Mouse (Mus musculus) liver, embryonic 11.5 days (tissue): ENCODE measurements around the gene Strip2. TPM values are rescaled to one million over a fixed set of nuclear protein-coding genes. Genes with fewer than 3 reads are reported as not detected.

ENCODE experiments used
- ATAC-seq: fragments of 200-750 bp; cut with Nextera tagmentation; replicated peaks from 2 replicates; pipeline ENCODE4 v1.8.0; 2017; ENCODE audit warnings: moderate number of reproducible peaks, mild to moderate bottlenecking, moderate TSS enrichment, moderate library complexity; ENCODE audit not compliant: low FRiP score
- DNase-seq: peaks from one replicate; pipeline ENCODE4 v3.0.0-alpha.2; 2017; ENCODE audit warnings: low spot score
- H3K27ac ChIP-seq: fragments of 300-500 bp; sonication (generic); 2 replicates; pipeline ENCODE4 v1.5.1; 2014; ENCODE audit warnings: mild to moderate bottlenecking, low read depth, low read length, control low read depth
- H3K27me3 ChIP-seq: fragments of 300-500 bp; sonication (generic); replicated peaks from 2 replicates; pipeline ENCODE4 v1.6.1; 2014; ENCODE audit warnings: low read length, mixed read lengths; ENCODE audit not compliant: control insufficient read depth, insufficient read depth
- H3K36me3 ChIP-seq: fragments of 300-500 bp; sonication (generic); 2 replicates; pipeline ENCODE4 v1.6.1; 2014; ENCODE audit warnings: mild to moderate bottlenecking, low read length, moderate library complexity, mixed read lengths; ENCODE audit not compliant: control insufficient read depth, insufficient read depth
- H3K4me1 ChIP-seq: fragments of 300-500 bp; sonication (generic); replicated peaks from 2 replicates; pipeline ENCODE4 v1.6.1; 2014; ENCODE audit warnings: low read length, mixed read lengths; ENCODE audit not compliant: control insufficient read depth, insufficient read depth
- H3K4me2 ChIP-seq: fragments of 300-500 bp; sonication (generic); 2 replicates; pipeline ENCODE4 v1.6.1; 2014; ENCODE audit warnings: mild to moderate bottlenecking, control low read depth, moderate library complexity
- H3K4me3 ChIP-seq: fragments of 300-500 bp; sonication (generic); 2 replicates; pipeline ENCODE4 v1.5.1; 2014; ENCODE audit warnings: low read depth, low read length, control low read depth
- H3K9ac ChIP-seq: fragments of 300-500 bp; sonication (generic); 2 replicates; pipeline ENCODE4 v1.6.1; 2014; ENCODE audit warnings: low read depth, low read length, control low read depth
- H3K9me3 ChIP-seq: fragments of 300-500 bp; sonication (generic); 2 replicates; pipeline ENCODE4 v1.6.1; 2016; ENCODE audit warnings: low read length, inconsistent platforms, mixed read lengths; ENCODE audit not compliant: control insufficient read depth
- WGBS: fragments of 180-500 bp; shearing (Covaris S2); extraction: QIAGEN DNeasy Blood & Tissue Kit; methylation state at CpG from one replicate; pipeline ENCODE4 v1.1.7; 2014; 5-methylcytosine and 5-hydroxymethylcytosine counted together
- polyA plus RNA-seq: library from polyadenylated mRNA; unstranded; fragments of >200 nt; fragmentation: Nextera tagmentation; extraction: Ambion mirVana; gene quantifications from 2 replicates; pipeline ENCODE4 v1.2.1, GENCODE M21; 2014

The Strip2 gene
- polyA plus RNA-seq: 0.39 and 0.51 TPM in 2 replicates

- Histone ChIP-seq H3K4me1 (0 out of 2 replicates have a peak, but pooled peaks cover 4% of the 10 kb centered on the region), H3K4me3 (peak within 1 kb of the TSS; percentile 76), H3K36me3 (no peaks in the 10 kb centered on the region), H3K4me2 (peak within 1 kb of the TSS; percentile 100), H3K9ac (peak within 1 kb of the TSS; percentile 68), H3K27me3 (peaks cover 21% of the 10 kb centered on the region), H3K27ac (no peak within 1 kb of the TSS), H3K9me3 (no peaks in the 10 kb centered on the region)
- under 1% methylated on average over 67 of the region's 67 CpGs for WGBS
- ATAC-seq (peak; percentile 99), DNase-seq (peak; percentile 98)
Measured at GRCm38 (mm10) chr6:29916530-29917382, at the start of gene Strip2. Strip2 (plus strand) TSS chr6:29917012.

- H3K9ac ChIP-seq: no peak overlapping the region
- no peak overlapping the region for H3K27ac ChIP-seq
- no peak overlapping the region for H3K4me3 ChIP-seq
- no peaks in the 10 kb centered on the region for H3K36me3 ChIP-seq
- no peak for ATAC-seq
- WGBS: 88% methylated on average over 2 of the region's 2 CpGs
- no peaks in the 10 kb centered on the region for H3K9me3 ChIP-seq
- no peak overlapping the region for H3K4me2 ChIP-seq
- DNase-seq: no peak
- H3K4me1 ChIP-seq: no peaks in the 10 kb centered on the region
- H3K27me3 ChIP-seq: no peaks in the 10 kb centered on the region
Measured at GRCm38 (mm10) chr6:29868341-29868895, 48.4 kb upstream of the Strip2 start.

GRCm38 (mm10) chr6:29873654-29874053 is 43.2 kb upstream of the Strip2 start:
- Histone ChIP-seq H3K4me1 (no peaks in the 10 kb centered on the region), H3K9me3 (no peaks in the 10 kb centered on the region), H3K36me3 (no peaks in the 10 kb centered on the region), H3K27me3 (no peaks in the 10 kb centered on the region), H3K27ac (no peak overlapping the region), H3K9ac (no peak overlapping the region), H3K4me3 (no peak overlapping the region), H3K4me2 (no peak overlapping the region)
- DNase-seq: no peak
- ATAC-seq: peak; percentile 81
- WGBS: 71% methylated on average over 2 of the region's 2 CpGs

- H3K36me3 ChIP-seq: no peaks in the 10 kb centered on the region
- no peak for ATAC-seq
- H3K27me3 ChIP-seq: no peaks in the 10 kb centered on the region
- H3K9me3 ChIP-seq: no peaks in the 10 kb centered on the region
- no peak overlapping the region for H3K27ac ChIP-seq
- DNase-seq: no peak
- 86% methylated on average over 5 of the region's 5 CpGs for WGBS
- no peak overlapping the region for H3K4me2 ChIP-seq
- no peak overlapping the region for H3K9ac ChIP-seq
- H3K4me3 ChIP-seq: no peak overlapping the region
- no peaks in the 10 kb centered on the region for H3K4me1 ChIP-seq
Measured at GRCm38 (mm10) chr6:29875576-29875975, 41.2 kb upstream of the Strip2 start.

- H3K4me3 ChIP-seq: no peak overlapping the region
- H3K9me3 ChIP-seq: no peaks in the 10 kb centered on the region
- H3K4me2 ChIP-seq: no peak overlapping the region
- H3K27ac ChIP-seq: no peak overlapping the region
- no peaks in the 10 kb centered on the region for H3K36me3 ChIP-seq
- no peaks in the 10 kb centered on the region for H3K27me3 ChIP-seq
- no peak for DNase-seq
- no peaks in the 10 kb centered on the region for H3K4me1 ChIP-seq
- no peak overlapping the region for H3K9ac ChIP-seq
- no peak for ATAC-seq
- WGBS: 85% methylated on average over 4 of the region's 4 CpGs
Measured at GRCm38 (mm10) chr6:29876782-29877181, 40.0 kb upstream of the Strip2 start.

- no peaks in the 10 kb centered on the region for H3K27me3 ChIP-seq
- no peaks in the 10 kb centered on the region for H3K4me1 ChIP-seq
- H3K9ac ChIP-seq: no peak overlapping the region
- no peak overlapping the region for H3K4me2 ChIP-seq
- H3K4me3 ChIP-seq: no peak overlapping the region
- no peak for DNase-seq
- ATAC-seq: no peak
- H3K9me3 ChIP-seq: no peaks in the 10 kb centered on the region
- no peaks in the 10 kb centered on the region; the same call in 1 of the 2 replicates for H3K36me3 ChIP-seq
- no peak overlapping the region for H3K27ac ChIP-seq
Measured at GRCm38 (mm10) chr6:29879579-29879978, 37.2 kb upstream of the Strip2 start.

- 86% methylated on average over 3 of the region's 3 CpGs for whole genome bisulfite sequencing
- ATAC-seq: no peak
- no peak overlapping the region for H3K27ac ChIP-seq
Measured at GRCm38 (mm10) chr6:29880796-29881195, 36.0 kb upstream of the Strip2 start.

GRCm38 (mm10) chr6:29881936-29882335 is 34.9 kb upstream of the Strip2 start:
- no peak overlapping the region for H3K27ac ChIP-seq
- ATAC-seq: no peak

More at GRCm38 (mm10) chr6:29880796-29881195, 36.0 kb upstream of the Strip2 start:
- Histone ChIP-seq H3K27me3 (no peaks in the 10 kb centered on the region), H3K4me3 (no peak overlapping the region), H3K4me1 (no peaks in the 10 kb centered on the region), H3K9me3 (no peaks in the 10 kb centered on the region), H3K36me3 (no peaks in the 10 kb centered on the region; the same call in 1 of the 2 replicates), H3K9ac (no peak overlapping the region), H3K4me2 (no peak overlapping the region)
- no peak for DNase-seq

More at GRCm38 (mm10) chr6:29881936-29882335, 34.9 kb upstream of the Strip2 start:
- DNase-seq: no peak
- H3K9me3 ChIP-seq: no peaks in the 10 kb centered on the region
- no peaks in the 10 kb centered on the region for H3K4me1 ChIP-seq
- H3K4me3 ChIP-seq: no peak overlapping the region
- no peak overlapping the region for H3K4me2 ChIP-seq
- WGBS: 91% methylated on average over 2 of the region's 2 CpGs
- no peaks in the 10 kb centered on the region; the same call in 1 of the 2 replicates for H3K36me3 ChIP-seq
- H3K27me3 ChIP-seq: no peaks in the 10 kb centered on the region
- no peak overlapping the region for H3K9ac ChIP-seq
